Mouse (Mus musculus) retina, adult 2 months (tissue): Measurements from ENCODE around the gene Arhgef18.
A peak's percentile ranks its signal among the peaks of the same experiment; 100 is the strongest.

ENCODE experiments used
- DNase-seq: peaks from one replicate; pipeline ENCODE4 v3.0.0-alpha.2; 2012; ENCODE audit warnings: low read depth, low spot score

Arhgef18 gene

DNA sequence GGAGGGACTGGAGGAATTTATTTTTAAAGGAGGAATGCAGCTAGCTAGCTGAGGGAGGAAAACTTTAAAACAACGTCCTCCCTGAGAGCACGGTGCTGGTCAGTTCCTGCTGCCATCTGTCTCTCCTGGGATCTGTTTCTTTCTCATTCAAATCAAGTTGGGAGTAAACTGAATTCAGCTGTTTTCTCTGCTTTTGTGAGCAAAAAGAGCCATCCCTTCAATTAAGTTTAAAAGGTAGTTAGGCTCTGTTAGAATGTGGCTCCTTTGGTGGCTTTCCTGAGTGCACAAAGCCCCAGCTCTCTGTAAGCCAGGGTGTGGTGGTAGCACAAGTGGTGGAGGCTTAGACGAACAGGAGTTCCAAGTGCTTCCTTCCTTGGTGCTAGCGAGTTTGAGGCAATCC is 2.4 kb downstream of the Arhgef18 start:
- DNase-seq = no peak

DNA sequence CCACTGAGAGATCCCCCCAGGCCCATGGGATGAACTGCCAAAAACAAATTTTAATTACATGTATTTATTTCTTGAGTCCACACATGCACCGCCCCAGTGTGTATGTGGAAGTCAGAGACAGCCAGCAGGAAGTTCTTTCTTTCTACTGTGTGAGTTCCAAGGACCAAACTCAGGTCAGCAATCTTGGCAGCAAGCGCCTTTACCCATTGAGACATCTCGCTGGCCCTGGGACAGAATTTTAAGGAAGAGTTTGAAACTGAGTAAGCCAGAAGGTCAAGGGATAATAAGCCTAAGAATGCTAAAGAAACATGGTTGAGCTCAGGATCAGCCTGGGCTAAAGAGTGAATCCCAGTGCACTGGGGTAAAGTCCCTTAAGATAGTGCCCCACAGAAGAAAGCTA is 4.8 kb downstream of the Arhgef18 start:
- DNase-seq = no peak

DNA sequence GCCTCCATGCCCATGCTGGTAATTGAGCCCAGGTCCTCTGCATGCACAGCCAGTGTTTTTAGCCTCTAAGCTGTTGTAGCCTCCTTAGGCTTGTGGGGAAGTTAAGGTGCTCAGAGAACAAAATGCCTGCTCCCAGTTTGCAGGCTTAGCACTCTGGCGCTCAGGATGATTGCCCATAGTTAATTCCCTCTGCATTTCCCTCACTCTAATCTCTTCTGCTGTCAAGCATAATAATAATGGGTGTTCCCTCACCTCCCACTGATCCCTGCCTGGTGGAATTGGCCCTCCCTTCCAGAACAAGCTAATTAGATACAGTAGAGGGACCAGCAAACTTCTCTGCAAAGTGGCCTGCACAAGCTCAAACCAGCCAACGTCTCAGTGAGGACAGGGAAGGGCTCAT is 7.7 kb downstream of the Arhgef18 start:
- DNase-seq = peak; percentile 52

DNA sequence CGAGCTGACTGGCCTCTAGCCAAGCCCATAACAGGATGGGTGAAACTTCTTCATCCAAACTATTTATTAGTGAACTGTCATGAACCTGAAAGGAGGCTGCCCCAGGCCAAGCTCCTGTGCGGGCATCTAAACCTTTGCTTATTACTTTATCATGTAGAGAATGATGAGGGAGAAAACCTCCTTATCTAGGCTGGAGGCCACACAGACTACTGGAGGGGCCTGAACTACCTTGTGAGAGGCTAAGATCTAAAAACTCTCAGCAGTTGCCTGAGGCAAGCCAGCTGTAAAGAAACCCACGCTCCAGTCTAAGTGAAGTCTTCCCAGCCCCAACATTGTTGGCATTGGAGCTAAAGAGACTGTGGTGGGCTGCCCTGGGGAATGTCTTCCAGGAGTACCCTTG is 14.6 kb downstream of the Arhgef18 start:
- no peak for DNase-seq

DNA sequence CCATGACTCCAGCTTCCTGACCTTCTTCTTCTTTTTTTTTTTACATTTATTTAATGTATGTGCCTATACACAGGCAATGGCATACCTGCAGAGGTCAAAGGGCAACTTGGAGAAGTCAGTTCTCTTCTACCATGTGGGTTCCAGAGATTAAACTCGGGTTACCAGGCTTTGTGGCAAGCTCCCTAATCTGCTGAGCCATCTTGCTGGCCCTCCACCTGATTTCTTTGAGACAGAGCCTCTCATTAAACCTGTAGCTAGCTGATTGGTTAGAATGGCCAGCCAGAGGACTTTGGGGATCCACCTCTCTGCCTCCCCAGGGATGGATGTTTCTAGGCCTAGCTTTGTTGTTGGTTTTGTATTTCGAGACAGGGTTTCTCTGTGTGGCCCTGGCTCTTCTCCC is 18.3 kb downstream of the Arhgef18 start:
- no peak for DNase-seq

DNA sequence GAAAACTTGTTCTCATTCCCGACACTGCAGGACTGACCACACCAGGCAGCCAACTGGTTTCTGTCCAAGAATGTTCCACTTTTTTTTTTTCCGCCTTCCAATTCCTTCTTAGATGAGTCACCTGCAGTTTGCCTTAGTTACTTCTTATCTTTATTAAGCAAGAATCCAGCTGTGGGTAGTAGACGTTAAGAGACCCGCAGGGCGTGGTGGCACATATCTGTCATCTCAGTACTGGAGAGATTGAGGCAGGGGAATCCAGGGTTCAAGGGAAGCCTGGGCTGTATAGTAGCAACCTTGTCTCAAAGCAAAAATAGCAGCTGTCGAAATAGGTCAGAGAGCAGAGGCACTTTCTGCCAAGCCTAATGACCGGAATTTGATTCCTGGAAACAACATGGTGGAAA is 19.1 kb downstream of the Arhgef18 start:
- no peak for DNase-seq

DNA sequence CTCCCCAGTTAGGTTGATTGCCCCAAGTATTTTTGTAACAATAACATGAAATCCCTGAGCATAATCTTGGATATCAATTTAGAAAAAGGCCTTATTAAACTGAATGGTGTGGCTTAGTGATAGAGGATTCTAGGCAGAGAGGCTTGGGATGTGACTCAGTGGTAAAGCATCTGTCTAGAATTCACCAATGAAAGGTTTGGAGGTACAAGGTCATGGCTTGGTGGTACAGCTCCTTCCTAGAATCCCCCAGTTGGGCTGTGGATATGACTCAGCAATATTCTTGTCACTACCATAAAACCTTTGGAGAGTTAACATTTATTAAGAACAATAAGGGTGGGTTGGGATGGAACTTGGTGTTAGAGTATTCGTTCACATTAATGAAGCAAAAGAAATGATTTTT is 20.0 kb downstream of the Arhgef18 start:
- no peak for DNase-seq

DNA sequence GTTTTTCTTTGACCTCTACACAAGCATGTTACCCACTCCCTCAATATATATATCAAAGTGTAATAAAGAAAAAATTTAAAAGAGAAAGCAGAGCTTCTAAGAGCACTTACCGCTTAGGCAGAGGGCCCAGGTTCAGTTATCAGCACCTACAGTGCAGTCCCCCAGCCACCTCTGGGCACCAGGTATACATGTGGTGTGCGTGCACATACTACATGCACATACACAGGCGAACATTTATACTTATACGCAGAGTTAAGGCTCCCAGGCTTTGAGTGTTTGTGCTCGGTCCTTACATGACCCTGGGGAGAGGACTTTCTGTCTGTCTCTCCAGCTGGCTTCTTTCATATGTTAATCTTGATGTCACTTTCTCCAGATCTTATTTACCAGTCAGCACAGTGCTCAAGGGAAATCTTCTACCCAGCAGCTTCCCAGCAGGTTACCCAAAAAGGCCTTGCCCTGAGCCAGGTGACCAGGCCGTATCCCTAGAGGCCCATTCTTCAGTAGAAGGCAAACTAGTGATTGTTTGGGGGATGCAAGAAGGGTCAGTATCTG is 21.9 kb downstream of the Arhgef18 start:
- no peak for DNase-seq

DNA sequence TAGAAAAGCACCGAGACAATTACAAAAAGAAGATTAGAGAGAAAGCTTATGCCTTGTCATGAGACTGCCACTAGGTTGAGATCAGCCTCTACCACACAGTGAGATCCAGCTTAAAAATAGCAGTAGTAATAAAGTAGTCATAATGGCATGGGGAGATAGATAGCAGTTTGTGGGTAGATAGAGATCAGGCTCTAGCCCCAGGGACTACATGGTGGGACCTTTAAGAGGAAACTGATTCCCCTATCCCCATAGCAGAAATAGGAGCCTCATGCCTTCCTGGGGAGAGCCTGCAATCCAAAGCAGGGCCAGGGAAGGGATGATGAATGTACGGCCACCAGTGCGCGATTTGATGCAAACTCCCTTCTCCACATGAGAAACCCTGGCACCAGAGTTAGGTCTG is 22.5 kb downstream of the Arhgef18 start:
- no peak for DNase-seq

DNA sequence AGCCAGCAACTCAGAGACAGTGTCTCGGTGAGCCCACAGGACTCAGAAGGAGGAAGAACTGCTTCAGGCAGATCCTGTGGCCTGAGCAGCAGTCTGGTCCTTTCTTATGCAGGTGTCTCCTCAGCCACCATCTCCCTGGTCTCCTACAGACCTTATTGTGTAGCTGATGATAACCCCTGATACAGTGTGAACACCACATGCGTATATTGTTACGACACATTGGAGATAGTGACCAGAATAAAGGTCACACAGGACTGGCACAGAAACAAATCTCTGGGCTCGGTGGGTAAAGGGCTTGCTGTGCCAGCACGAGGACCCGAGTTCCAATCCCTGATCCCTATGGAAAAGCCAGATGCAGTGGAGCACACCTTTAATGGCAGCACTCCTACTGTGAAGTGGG is 22.9 kb downstream of the Arhgef18 start:
- no peak for DNase-seq

DNA sequence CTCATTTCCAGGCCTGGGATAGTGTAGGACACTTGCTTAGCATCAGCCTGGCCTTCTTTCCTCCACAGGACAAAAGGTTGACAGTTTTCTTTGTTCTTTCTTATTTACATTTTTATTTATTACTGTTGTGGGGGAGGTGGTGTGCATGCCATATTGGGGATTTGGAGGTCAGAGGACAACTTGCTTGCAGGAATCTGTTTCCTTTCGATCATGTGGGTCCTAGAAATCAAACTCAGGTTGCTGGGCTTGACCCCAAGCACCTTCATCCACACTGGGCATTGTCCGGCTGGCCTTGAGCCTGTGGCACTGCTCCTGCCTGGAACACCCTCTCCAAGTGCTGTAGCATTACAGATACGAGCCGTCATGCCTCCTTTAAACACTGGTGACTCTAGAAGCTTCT is 24.0 kb downstream of the Arhgef18 start:
- DNase-seq = no peak

DNA sequence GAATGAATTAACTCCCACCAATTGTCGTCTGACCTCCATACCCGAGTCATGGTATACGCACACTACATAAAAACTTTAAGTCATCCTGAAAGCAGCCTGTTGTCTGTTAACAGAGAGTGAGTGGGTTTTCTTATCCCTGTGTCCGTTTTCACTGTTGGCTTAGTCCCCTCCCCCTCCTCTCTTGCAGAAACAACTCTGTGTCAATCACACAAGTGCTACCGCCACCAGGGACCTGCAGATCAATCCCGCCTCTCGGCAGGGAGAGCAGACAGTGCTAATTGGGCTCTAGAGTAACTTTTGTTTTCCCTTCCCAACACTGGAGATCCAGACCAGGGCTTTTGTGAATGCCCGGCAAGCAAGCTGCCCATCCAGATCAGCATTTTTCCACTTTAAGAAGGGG is 24.6 kb downstream of the Arhgef18 start:
- DNase-seq = no peak

DNA sequence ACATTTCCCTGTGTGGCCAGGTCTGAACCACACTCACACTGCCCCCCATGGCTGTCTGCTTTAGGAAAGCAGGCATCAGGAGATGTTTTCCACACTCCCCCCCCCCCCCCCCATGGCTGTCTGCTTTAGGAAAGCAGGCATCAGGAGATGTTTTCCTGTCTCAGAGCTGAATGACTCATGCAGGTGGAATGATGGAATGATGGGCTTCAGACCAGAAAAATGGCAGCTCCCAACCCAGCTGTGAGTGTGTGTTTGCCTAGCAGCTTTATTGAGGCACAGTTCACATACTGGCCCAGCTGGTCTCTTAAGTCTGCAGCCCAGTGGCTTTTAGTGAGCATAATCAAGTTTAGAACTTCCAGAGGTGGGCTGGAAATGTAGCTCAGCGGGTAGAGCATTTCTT is 25.3 kb downstream of the Arhgef18 start:
- no peak for DNase-seq

DNA sequence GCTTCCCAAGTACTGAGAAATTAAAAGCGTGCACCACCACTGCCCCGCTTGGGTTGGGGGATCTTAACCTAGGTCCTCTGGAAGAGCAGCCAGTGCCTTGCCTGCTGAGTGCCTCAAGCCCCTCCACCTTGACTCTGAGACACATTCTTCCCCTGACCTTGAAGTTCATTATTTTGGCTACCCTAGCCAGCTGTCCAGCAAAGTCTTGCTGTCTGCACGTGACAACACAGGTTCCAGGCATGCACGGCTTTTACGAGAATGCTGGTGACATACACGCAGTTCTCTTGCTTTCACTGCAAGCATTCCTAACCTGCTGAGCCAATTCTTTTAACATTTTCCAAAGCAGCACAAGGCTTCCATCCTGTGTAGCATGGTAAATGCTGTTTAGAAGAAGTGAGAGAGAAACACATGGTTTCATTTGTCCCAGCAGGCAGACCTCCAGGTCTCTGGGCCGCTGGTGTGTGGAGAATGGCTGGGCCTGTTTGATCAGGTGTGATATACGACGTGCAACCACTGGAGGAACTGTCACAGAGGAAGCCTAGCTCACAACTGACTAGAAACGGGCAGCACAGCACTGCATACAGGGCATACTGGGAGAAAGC is 27.4 kb downstream of the Arhgef18 start:
- no peak for DNase-seq

DNA sequence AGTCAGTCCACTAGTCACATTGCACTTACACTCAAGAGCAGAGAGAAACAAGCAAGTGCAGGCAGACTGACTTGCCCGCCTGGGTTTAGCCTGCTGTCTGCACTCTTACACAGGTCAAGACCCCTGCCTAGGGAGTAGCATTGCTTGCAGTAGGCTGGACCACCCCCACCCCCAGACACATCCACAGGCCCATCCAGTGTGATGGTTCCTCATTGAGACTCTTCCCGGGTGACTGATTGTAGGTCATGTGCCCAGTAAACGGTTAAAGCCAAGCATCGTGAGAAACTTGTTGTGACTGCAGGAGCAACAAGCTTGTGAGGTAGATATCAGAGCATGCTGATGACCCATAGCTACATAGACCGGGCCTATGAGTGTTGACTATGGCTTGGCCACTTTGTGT is 28.7 kb downstream of the Arhgef18 start:
- DNase-seq = no peak

DNA sequence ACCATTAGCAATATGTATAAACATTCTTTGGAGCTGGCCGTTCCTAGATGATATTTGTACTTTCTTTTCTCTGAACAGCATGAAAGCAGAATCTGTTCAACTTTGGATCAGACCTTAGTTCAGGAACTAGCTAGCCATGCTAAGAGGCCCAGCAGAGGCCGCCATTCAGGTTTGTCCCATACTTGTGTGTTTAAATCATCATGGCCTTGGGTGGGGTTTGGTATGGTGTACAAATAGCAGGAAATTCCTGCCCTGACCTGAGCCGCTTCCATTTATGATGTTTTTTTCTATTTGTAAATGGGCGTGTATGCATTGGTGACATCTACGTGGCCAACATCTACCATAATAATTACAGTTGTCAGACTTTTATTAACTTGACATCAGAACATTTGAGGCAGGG is 32.4 kb downstream of the Arhgef18 start:
- no peak for DNase-seq

DNA sequence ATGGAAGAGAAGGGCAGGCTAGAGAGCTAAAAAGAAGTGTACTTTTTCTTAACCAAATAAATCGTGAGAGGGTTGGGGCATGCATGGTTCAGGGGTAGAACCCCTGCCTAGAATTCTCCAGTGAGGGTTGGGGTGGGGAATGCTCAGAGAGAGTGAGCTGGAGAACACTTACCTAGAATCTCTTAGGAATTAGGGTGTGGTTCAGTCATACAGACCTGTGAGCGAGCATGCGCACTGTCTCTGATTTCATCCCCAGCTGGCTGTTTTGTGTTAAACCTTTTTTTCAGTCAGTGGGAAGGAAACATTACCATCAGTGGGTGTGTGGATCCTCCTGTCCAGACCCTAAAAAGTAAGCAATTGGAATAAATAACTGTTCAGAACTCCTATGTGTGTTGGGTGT is 33.4 kb downstream of the Arhgef18 start:
- no peak for DNase-seq

DNA sequence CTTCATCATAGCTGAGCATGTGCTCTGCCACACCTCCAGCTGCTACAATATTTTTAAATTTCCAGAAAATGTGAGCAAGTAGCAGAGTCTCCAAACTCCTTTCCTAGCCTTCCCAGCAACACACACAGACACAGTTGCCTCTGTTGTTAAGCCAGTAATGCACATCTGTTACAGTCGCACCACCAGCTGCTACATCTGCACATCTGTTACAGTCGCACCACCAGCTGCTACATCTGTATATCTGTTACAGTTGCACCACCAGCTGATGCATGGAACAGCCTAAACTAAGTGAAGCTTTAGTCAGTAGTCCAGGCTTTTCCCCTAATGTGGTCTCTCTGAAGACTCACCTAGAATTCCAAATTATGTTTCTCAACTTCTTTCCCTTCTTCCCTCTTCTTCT is 35.6 kb downstream of the Arhgef18 start:
- no peak for DNase-seq

DNA sequence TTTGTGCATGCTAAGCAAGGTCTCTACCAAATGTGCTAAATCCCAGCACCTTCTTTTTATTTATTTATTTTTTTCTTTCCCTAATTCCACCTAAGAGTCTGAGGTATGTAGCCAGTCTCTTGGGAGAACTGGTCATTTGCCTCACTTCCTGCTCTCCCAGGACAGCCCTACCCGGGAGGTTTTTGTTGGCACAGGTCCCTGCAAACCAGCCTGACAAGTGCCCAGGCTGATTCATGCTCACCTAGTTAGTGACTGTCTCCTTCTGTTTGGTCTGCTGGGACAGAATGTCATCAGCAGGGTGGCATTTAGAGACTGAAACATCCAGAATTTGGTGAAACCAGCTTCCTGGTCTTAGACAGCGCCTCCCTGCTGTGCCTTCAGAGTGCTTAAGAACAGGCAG is 37.2 kb downstream of the Arhgef18 start:
- no peak for DNase-seq

DNA sequence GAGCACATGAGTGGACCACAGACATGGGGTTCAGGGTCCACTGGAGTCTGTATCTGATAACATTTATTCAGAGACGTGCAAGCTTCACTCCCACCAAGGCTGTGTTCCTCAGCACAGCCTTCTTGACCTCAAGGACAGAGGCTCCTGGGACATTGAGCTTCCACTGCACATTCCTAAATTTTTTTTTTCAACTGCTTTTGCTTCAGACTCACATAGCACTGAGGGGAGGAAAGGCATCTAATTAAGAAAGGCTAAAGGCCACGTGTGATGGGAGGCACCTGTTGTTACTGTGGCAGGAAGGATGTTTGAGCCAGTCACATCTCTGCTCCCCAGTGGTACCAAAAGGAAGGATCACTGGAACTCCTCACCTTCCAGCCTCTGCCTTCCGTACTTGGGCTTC is 38.3 kb downstream of the Arhgef18 start:
- no peak for DNase-seq

DNA sequence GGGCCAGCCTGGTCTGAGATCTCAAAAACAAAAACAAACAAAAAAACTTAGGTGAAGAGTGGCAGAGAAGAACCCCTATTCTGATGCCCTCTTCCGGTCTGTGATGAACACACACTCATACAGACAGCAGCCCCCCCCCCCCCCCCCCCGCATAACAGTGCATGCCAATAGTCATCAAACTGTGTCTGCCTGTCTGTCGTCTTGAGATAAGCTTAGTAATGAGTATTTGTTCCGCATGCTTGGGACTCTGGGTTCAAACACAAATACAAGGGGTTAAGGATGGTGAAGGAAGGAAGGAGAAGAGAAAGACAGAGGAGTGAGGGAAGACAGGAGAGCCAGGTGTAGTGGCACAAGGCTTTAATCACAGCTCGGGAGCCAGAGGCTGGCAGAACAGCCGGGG is 43.7 kb downstream of the Arhgef18 start:
- DNase-seq = no peak

DNA sequence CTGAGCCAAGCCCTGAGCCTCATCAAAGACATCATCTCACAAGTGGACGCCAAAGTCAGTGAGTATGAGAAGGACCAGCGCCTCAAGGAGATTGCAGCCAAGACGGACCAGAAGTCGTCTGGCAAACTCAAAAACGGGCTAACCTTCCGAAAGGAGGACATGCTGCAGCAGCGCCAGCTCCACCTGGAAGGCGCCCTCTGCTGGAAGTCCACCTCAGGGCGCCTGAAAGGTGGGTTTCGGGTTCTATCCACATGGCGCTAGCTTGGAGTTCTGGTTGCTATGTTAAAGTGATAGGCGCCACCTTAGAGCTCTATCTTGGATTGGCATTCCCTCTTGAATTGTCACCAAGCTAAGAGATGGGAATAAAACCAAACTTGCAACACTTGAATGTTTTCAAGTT is 46.7 kb downstream of the Arhgef18 start:
- DNase-seq = no peak

DNA sequence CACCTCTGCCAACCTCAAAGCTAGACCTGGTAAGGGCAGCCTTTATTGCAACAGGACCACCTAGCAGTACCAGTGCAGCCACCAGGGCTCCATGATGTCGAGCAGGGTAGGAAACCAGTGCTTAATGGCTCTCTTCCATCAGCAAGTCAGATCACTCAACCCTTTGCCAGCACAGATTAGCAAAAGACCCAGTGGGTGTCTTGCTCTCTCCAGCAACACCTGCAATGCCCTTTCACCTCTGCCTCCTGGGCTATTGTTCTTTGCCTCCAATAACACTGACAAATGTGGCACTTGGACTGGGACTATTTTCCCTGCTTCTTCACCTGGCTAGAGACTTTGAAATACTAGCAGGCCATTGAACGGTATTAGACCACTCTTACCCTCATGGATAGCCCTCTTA is 56.4 kb downstream of the Arhgef18 start:
- no peak for DNase-seq

DNA sequence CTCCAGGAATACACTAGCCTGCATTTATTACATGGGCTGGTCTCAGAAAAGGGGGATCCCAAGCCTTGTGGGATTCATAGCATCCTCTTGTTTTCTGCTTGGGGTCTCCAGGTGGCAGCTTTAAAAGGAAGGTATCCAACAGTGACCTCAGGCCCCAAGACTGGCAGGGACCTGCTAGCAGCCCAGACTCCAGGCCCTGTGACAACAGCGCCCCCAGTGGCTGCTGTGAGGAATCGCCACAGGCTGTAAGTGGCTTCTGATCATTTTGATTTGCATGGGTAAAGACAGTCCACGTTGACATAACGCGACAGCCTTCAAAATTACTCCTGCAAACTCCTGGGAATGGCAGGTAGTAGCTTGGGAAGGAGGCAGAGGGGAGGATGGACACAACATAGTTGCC is 57.9 kb downstream of the Arhgef18 start:
- DNase-seq = peak; percentile 53
